Mouse (Mus musculus): ENCODE measurements at regions not wholly inside any gene's neighbourhood (a gene's known extent, or its start where the extent isn't known, plus 50 kb on each side); places are given as distances from the start of the nearest gene placed in this dataset.

- no peaks in the 10 kb centered on the region for H3K36me3 ChIP-seq (ENCODE audit: control insufficient read depth in 1 of 2, insufficient read depth in 2 of 2, low read length in 2 of 2)
- H3K9me3 ChIP-seq (replicated peaks; ENCODE audit: insufficient read depth, low read length), result no peaks in the 10 kb centered on the region
- no peak for TF ChIP-seq NRF1 (IDR thresholded peaks at IDR 0.05; ENCODE audit: insufficient read depth, low read depth, low read length, poor library complexity, severe bottlenecking)
- TF ChIP-seq ETS1 (IDR thresholded peaks at IDR 0.05; ENCODE audit: low read depth, low read length), result no peak
- TF ChIP-seq ZC3H11A (IDR thresholded peaks at IDR 0.05; ENCODE audit: low read depth, low read length), result no peak
- no peak for TF ChIP-seq TAL1 (IDR thresholded peaks at IDR 0.05; ENCODE audit: low read length)
- TF ChIP-seq MYC (IDR thresholded peaks at IDR 0.05; ENCODE audit: low read depth, low read length), result no peak
- TF ChIP-seq MYB (IDR thresholded peaks at IDR 0.05; ENCODE audit: low read depth, low read length), result no peak
- no peak for TF ChIP-seq ELF1 (IDR thresholded peaks at IDR 0.05; ENCODE audit: low read depth, low read length)
- TF ChIP-seq RAD21 (IDR thresholded peaks at IDR 0.05; ENCODE audit: low read depth, low read length), result no peak
- TF ChIP-seq MAFK (IDR thresholded peaks at IDR 0.05; ENCODE audit: borderline replicate concordance, low read depth, low read length), result no peak
- TF ChIP-seq SMC3 (IDR thresholded peaks at IDR 0.05; ENCODE audit: low read depth, low read length), result no peak
- no peak for TF ChIP-seq ZMIZ1 (IDR thresholded peaks at IDR 0.05; ENCODE audit: low read depth, low read length)
- no peak for TF ChIP-seq USF2 (IDR thresholded peaks at IDR 0.05; ENCODE audit: borderline replicate concordance in 1 of 2, insufficient read depth in 1 of 2, low read depth in 1 of 2, low read length in 2 of 2)
- no peak for TF ChIP-seq POLR2AphosphoS5 (IDR thresholded peaks at IDR 0.05; ENCODE audit: borderline replicate concordance, low read depth, low read length)
- TF ChIP-seq BHLHE40 (IDR thresholded peaks at IDR 0.05; ENCODE audit: borderline replicate concordance, low read depth, low read length), result no peak
- TF ChIP-seq MAZ (IDR thresholded peaks at IDR 0.05; ENCODE audit: low read depth, low read length), result no peak
- no peak for TF ChIP-seq GATA1 (IDR thresholded peaks at IDR 0.05; ENCODE audit: low read depth, low read length)
- TF ChIP-seq MXI1 (IDR thresholded peaks at IDR 0.05; ENCODE audit: low read depth, low read length), result no peak
- no peak for TF ChIP-seq MEF2A (IDR thresholded peaks at IDR 0.05; ENCODE audit: extremely low read depth, insufficient replicate concordance, low read depth, low read length, poor library complexity, severe bottlenecking)
- TF ChIP-seq CTCF (IDR thresholded peaks at IDR 0.05 in 2 of 3, conservative IDR thresholded peaks at IDR 0.05 in 1 of 3; ENCODE audit: control insufficient read depth in 1 of 3, insufficient read depth in 1 of 3, low read depth in 2 of 3, low read length in 3 of 3, poor library complexity in 1 of 3, severe bottlenecking in 1 of 3), result no peak
- no peaks in the 10 kb centered on the region for H3K4me1 ChIP-seq (ENCODE audit: control insufficient read depth in 1 of 2, insufficient read depth in 2 of 2, low read length in 2 of 2)
- H3K27ac ChIP-seq (ENCODE audit: control insufficient read depth, low read depth, low read length), result no peak overlapping the region
- no peak overlapping the region for H3K4me3 ChIP-seq (ENCODE audit: control insufficient read depth in 1 of 2, insufficient read depth in 1 of 2, low read depth in 2 of 2, low read length in 2 of 2)
- no peak for DNase-seq (ENCODE audit: low read depth, low spot score)
- H3K79me2 ChIP-seq (ENCODE audit: control insufficient read depth, insufficient read depth, low read length, poor library complexity), result no peaks in the 10 kb centered on the region
- no peak overlapping the region for H3K9ac ChIP-seq (ENCODE audit: control insufficient read depth, low read depth, low read length, poor library complexity, severe bottlenecking)
- no peaks in the 10 kb centered on the region for H3K27me3 ChIP-seq (ENCODE audit: control insufficient read depth in 1 of 2, insufficient read depth in 2 of 2, low read length in 2 of 2)
These were observed 161.2 kb upstream of the 3110018I06Rik start for GRCm38 (mm10) chr12:107327107-107327770.

GRCm38 (mm10) chr12:107328986-107329385 lies 159.4 kb upstream of the 3110018I06Rik start:
- no peak for TF ChIP-seq GABPA (IDR thresholded peaks at IDR 0.05; ENCODE audit: low read depth, low read length)
- no peak for TF ChIP-seq ETS1 (IDR thresholded peaks at IDR 0.05; ENCODE audit: low read depth, low read length)
- TF ChIP-seq TCF12 (IDR thresholded peaks at IDR 0.05; ENCODE audit: low read depth, low read length), result no peak
- no peak for TF ChIP-seq E2F4 (IDR thresholded peaks at IDR 0.05; ENCODE audit: borderline replicate concordance, low read depth, low read length)
- TF ChIP-seq MAZ (IDR thresholded peaks at IDR 0.05; ENCODE audit: low read depth, low read length), result no peak
- no peak for TF ChIP-seq SMC3 (IDR thresholded peaks at IDR 0.05; ENCODE audit: low read depth, low read length)
- no peak for TF ChIP-seq MYC (IDR thresholded peaks at IDR 0.05; ENCODE audit: low read depth, low read length)
- TF ChIP-seq MXI1 (IDR thresholded peaks at IDR 0.05; ENCODE audit: low read depth, low read length), result no peak
- TF ChIP-seq USF1 (IDR thresholded peaks at IDR 0.05; ENCODE audit: low read depth, low read length), result no peak
- no peak for TF ChIP-seq ZKSCAN1 (IDR thresholded peaks at IDR 0.05; ENCODE audit: low read depth, low read length)
- TF ChIP-seq ZMIZ1 (IDR thresholded peaks at IDR 0.05; ENCODE audit: low read depth, low read length), result no peak
- TF ChIP-seq UBTF (IDR thresholded peaks at IDR 0.05; ENCODE audit: borderline replicate concordance, insufficient read depth, low read depth, low read length), result no peak
- Histone ChIP-seq H3K9me3 (replicated peaks; ENCODE audit: insufficient read depth, low read length) (no peaks in the 10 kb centered on the region), H3K9ac (ENCODE audit: control insufficient read depth, low read depth, low read length, poor library complexity, severe bottlenecking) (no peak overlapping the region)

More at GRCm38 (mm10) chr12:107328986-107329385, 159.4 kb upstream of the 3110018I06Rik start:
- no peaks in the 10 kb centered on the region for H3K79me2 ChIP-seq (ENCODE audit: control insufficient read depth, insufficient read depth, low read length, poor library complexity)
- no peak for DNase-seq (ENCODE audit: low read depth, low spot score)
- H3K4me1 ChIP-seq (ENCODE audit: control insufficient read depth in 1 of 2, insufficient read depth in 2 of 2, low read length in 2 of 2), result no peaks in the 10 kb centered on the region
- H3K36me3 ChIP-seq (ENCODE audit: control insufficient read depth in 1 of 2, insufficient read depth in 2 of 2, low read length in 2 of 2), result no peaks in the 10 kb centered on the region
- H3K27me3 ChIP-seq (ENCODE audit: control insufficient read depth in 1 of 2, insufficient read depth in 2 of 2, low read length in 2 of 2), result no peaks in the 10 kb centered on the region
- no peak overlapping the region for H3K27ac ChIP-seq (ENCODE audit: control insufficient read depth, low read depth, low read length)
- H3K4me3 ChIP-seq (ENCODE audit: control insufficient read depth in 1 of 2, insufficient read depth in 1 of 2, low read depth in 2 of 2, low read length in 2 of 2), result no peak overlapping the region
